Mouse (Mus musculus) lung, adult 18-20 months (tissue): ENCODE results near the gene Olfr453.
A peak's percentile ranks its signal among the peaks of the same experiment; 100 is the strongest.

ENCODE experiments used
- DNase-seq, 2 experiments: peaks; one replicate each; pipeline ENCODE4 v3.0.0; 2022; ENCODE audit warnings: mixed read lengths in 2 of 2

The Olfr453 gene

DNA sequence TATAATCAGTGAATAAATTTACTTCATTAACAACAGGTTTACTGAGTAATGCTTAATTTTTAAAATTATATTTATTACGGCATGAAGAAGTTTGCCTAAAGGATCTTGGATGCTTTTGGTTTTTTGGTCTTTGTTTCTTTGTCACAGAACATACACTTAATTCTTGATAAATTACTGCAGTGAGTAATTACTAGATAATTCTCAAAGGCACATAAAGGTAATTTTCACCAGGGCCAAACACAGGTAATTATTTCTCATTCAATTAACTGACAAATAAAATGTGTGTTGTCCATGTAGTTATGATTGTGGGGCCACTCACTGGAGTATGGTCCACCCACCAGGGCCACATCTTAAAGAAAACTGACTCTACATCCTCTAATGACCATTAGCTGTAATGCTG, at the start of gene Olfr453:
Gene Olfr453, plus strand, starts transcription at position 301 of the 400 bp plus-strand sequence.
- DNase-seq, result no peak

DNA sequence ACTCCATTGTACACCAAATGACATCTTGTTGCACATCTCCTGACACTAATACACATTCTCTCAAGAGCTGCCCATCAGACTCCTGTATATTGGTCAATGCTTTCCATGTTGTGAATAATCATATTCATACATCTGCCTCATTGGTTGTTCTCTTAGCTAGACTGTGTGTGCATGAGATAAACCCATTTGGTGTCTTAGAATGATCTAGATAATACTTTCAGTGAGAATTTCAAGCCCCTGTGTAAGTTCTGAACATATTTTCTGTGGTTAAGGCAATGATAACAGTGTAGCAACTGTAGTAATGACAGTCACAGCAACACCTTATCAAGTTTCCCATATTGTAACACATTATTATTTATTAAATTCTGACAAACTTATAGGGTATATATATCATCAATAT, 49.4 kb upstream of the Olfr453 start:
- DNase-seq, result no peak

DNA sequence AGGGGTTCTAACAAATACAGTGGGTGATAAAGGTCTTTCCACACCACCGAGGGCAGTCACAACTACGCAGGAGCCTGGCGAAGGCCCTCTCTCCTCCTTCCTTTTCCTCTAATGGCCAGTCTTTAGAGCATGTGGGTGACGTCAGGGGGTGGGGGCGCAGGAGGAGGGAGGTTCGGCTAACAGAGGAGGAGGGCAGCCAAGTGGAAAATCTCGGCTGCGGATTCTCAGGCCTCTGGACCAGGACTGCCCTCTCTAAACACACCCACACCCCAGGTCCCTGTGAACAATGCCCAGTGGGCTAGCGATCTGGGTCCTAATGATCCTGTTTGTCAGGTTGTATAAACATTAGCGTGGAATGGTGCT, 47.0 kb upstream of the Olfr453 start:
- DNase-seq, result peak; percentile 87 to 91

DNA sequence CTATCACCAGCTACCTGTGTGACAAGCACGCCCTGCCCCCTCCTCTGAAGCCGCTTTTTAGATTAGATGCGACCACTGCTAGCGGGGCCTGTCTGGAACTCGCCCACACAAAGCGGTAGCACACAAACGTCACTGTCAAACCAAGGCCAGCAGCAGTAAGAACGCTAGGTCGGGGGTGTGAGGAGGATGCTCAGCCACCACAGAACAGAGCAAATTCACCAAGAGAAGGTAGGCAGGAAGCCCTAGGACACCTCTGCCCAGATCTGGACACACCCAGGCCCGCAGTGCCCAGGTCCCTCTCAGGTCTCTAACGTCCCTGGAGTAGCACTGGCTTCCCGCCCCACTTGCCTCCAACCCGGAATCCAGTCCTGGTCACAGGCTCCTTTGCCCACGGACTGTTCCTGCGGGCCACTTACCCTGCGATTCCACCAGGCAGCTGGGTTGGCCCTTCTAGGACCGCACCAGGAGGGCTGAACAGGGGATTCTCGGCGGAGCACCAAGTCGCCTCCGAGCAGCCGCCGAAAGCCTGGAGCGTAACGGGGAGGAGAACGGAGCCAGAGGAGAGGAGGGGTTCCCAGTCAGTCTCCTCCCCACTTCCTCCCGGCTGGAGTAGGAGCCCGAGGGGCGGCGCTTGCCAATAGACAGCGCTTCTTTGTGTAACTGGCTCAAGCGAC, 46.5 kb upstream of the Olfr453 start:
- DNase-seq, result peak; percentile 84 to 89

DNA sequence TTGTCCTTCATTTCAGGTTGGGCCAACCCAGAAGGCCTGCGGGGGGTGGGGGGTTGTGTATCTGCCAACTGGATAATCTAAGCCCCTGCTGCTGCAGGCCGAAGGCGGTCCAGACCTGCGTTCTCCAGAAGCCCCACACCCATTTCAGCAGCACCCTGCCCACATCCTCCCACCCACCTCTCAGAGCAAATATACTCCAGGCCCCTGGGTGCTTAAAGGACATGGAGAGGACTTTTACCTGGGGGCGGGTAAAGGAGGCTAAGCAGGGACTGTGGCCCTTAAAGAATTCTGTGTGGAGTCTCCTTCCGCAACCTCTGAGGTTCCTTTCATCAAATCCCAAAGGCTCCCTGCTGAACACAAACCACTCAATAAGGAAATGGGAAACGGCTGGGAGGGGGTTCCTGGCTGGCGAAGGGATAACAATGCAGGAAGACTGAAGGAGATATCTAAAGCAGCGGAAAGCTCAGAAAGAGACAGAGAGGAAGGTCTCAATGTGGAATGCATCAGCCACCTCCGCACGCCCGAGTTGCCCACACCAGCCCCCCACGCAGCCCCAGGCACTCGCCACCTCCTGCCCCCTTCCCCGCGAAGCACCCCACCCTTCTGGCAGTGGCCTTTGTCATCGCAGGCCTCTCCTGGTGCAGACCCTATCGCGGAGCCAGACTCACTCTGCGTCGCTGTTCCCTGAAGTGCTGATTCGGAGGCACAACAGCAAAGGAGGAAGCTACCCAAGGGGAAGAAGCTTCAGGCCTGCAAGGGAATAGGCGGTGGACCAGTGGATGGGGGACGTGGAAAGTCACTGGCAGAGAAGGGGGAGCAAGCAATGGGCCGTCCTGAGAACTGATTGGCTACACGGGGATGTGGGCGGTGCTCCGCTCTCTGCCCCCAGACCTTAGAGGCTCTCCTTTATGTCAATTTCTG, 29.6 kb upstream of the Olfr453 start, which contains the start of gene Tcaf1:
Gene Tcaf1, minus strand, starts transcription at position 798 of the 921 bp plus-strand sequence.
- peak; percentile 64 to 71 for DNase-seq

DNA sequence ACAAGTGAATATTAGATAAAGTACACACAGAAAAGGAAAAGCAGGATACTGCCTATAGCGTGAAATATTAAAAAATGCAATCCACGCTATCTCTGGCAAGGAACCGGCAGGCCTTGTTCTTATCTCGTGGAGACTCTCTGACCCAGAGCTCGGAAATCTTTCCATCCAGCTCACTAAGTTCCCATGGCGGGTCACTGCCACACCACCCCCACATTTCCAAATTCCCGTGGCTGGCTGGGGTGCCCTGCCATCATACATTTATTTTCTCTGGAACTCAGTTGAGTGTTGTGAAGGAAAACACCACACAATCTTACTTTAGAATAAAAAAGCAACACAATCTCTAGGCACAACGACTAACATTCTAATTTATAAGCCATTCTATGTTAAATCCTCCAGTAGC, 24.5 kb upstream of the Olfr453 start:
- no peak for DNase-seq

DNA sequence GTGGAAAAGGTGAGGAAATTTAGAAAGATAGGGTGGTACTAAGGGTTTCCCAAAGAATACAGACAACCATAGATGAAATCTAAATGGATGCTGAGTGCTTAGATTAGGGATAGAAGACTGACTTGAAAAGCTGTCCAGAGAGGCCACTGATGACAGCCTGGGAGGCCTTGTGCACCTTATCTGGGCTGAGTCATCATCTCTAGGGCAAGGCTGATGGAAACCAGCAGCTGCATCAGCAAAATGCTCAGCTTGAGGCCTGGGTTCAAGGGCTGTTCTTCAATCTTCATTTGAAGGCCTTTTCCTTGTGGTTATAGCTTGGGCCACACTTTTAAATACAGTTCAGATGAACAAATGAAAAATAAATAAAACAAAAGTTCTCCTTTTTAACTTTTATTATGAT, 21.2 kb upstream of the Olfr453 start:
- DNase-seq, result no peak

DNA sequence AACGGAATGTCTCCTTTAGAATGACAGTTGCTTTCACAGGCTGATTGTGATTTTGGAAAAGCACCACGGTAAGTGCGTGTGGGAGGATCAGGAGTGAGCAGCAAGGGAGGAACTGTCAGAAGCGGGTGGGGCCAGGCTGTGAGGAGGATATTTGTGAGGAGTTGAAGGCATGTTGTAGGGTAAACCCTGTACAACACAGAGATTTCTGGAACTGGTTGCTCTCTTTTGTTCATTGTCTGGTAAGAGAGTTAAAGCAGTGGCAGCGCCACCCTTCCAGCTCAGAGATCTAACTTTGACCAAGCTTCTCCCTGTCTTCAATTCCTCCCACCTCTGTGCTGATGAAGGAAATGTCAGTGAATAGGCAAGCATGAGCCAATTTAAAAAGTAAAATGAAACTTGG, 3.1 kb downstream of the Olfr453 start:
- DNase-seq, result no peak

DNA sequence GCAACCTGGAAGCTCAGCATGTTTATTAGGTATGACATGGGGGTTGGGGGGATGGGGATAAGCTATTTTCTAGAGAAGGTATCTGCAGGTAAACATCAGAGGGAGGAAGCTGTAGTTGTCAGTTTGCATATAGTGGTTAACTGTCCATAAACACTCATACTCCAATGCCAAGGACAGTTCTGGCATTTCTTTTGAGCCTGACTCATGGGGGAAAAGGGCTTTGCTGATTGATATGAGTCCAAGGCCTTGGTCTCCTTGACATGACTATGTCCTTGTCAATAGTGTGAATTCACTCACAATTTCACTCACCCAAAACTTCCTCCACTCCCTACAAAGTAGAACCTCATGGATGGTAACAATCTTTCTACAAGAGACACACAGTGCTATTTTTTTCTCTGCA, 8.7 kb downstream of the Olfr453 start:
- DNase-seq, result no peak

DNA sequence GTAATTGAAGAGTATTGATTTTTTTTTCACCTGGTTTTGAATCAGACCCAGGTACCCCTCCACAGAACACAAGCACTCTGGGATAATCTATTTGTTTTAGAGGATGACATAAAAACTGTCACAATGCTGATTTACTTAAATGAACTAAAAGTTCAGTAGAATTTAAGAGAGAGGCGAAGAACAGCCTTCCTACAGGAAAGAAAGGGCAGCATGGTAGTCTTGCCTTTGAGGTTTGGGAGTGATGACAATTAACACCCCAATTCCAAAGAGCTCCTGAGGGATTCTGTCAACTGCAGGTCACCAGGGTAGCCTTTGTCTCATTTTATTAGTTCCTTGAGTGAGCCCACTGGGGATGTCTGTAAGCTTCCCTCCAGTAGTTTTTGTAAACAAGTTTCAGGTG, 16.9 kb downstream of the Olfr453 start, which contains the start of gene Olfr38:
Gene Olfr38, plus strand, starts transcription at position 301 of the 400 bp plus-strand sequence.
- no peak for DNase-seq

DNA sequence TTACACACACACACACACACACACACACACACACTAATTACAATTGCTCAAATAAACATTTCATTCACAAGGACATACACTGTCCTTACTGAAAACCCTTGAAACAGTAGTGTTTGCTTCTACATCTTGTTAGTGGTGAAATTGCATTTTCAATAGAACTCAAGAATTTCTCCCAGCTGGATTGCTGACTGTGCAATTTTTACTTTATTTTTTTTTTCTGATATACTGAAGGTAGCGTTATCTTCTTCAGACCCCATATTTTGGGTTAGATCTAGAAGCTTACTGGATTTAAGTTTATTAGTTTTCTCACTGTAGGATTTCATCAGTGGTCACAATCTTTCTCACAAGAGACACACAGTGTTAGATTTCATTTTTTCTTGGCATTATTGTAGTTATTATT, 37.9 kb downstream of the Olfr453 start:
- DNase-seq, result no peak

DNA sequence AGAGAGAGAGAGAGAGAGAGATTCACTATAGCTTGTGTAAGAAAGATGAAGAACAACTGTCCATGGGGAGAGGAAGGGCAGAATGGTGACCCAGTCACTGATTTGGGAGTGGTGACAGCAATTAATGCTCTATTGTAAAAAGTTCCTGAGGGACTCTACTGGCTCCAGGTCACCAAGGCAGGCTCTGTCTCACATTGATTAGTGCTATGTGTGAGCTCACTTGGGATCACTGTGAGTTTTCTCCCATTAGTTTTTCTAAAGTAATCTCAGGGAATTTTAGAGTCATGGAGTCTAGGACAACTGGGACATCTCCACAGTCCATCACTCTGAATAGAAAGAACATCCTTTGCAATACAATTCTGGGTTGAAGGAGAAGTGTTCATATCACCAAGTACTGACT, 45.6 kb downstream of the Olfr453 start, which contains the start of gene Olfr452:
Gene Olfr452, plus strand, starts transcription at position 301 of the 400 bp plus-strand sequence.
- no peak for DNase-seq

DNA sequence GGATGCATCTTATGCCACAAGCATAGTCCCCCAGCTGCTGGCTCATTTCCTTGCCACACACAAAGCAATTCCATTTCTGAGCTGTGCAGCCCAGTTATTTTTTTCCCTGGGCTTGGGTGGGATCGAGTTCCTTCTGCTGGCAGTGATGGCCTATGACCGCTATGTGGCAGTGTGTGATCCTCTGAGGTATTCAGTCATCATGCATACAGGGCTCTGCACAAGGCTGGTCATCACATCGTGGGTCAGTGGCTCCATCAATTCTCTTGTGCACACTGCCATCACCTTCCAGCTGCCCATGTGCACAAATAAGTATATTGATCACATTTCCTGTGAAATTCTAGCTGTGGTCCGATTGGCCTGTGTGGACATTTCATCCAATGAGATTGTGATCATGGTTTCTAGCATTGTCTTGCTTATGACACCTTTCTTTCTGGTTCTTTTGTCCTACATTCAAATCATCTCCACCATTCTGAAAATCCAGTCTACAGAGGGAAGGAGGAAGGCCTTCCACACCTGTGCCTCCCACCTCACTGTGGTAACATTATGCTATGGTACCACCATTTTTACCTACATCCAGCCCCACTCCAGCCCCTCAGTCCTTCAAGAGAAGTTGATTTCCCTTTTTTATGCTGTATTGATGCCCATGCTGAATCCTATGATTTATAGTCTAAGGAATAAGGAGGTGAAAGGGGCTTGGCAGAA, 51.2 kb downstream of the Olfr453 start:
- DNase-seq, result no peak

DNA sequence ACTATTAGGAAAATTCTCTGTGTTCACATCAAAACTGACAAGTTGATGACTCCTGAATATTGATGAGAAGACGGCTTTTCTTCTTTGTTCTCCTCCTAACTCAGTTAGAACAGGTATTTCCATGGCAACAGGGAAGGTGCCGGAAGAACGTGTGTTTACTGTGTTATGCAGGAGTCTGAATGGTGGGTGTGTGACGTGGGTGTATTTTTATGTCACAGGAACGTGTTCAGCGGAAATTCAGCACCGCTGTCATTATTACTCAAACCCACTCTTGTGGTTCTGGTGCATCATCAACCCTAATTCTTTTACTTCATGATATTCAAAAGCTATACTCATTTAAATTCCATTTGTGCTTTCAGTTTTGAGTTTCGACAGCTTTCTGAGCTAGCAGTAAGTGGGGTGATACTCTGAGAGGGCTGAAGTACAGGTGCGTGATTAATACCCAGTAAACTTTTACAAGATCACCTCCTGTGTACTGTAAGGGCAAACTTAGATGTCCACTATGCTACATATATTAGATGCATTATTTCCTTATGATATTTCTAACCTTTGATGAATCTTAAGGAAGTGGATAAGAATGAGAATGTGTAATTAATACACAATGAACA, 51.9 kb downstream of the Olfr453 start:
- no peak for DNase-seq

DNA sequence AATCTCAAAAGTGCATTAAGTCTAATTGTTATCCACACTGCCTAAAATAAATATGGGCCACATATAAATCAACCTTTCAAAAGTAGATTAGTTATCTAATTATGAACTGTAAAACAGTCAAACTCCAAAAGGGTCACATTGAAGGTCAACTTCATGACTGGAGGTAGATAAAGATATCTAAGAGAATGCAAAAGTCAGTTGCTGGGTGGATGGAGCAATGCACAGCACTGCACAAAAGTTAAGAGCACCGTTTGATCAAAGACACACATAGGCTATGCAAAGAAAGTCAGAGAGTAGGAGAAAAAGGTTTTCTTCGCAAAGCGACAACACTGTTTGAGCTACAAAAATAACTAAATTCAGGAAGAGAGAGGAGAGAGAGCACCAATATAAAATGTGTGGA, 55.8 kb downstream of the Olfr453 start:
- DNase-seq, result no peak
